Mouse (Mus musculus) cerebellum, adult 8-10 months (tissue): ENCODE measurements around the gene Gzma.

Experiments used
- DNase-seq: peaks from one replicate; pipeline ENCODE4 v3.0.0; 2022

Gene Gzma

GRCm38 (mm10) chr13:113045458-113046110 is 55.2 kb downstream of the Gzma start:
- DNase-seq: no peak

- DNase-seq: no peak
These were observed 55.9 kb downstream of the Gzma start for GRCm38 (mm10) chr13:113044876-113045275.
